Mouse (Mus musculus) stomach, postnatal 0 days (tissue): ENCODE measurements at regions not wholly inside any gene's neighbourhood (a gene's known extent, or its start where the extent isn't known, plus 50 kb on each side); places are given as distances from the start of the nearest gene placed in this dataset.

Experiments used
- CTCF ChIP-seq: IDR thresholded peaks from 2 replicates; pipeline ENCODE4 v1.5.1; 2016; ENCODE audit warnings: antibody characterized with exemption, low read depth, mild to moderate bottlenecking, moderate library complexity
- EP300 ChIP-seq: optimal IDR thresholded peaks from 2 replicates; pipeline ENCODE3; 2016; ENCODE audit warnings: antibody characterized with exemption

GRCm38 (mm10) chr9:26476341-26476740 lies 257.2 kb upstream of the B3gat1 start:
- TF ChIP-seq CTCF (no peak), EP300 (no peak)
